Mouse (Mus musculus): ENCODE measurements around the gene Rftn1.

DNA sequence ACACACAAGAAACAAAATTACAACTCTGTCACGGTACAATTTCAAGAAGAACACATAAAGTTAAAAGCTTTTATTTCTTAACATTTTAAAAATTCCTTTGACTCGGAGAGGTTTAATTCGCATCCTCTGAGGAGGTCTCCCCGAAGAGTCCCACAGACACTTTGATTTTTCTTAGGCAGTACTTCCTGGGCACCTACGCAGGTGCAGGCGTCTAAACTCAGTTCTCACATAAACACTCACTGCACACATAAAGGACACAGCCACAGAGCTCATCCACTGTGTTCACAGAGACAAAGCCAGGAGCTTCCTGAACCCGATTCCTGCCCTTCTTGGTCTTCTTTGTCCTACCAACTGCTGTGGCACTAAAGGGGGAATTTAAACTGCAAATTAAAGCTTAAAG lies 48.3 kb downstream of the Rftn1 start:
- TF ChIP-seq MAFK (IDR thresholded peaks at IDR 0.05; ENCODE audit: insufficient read depth, low read depth, low read length) (no peak), HCFC1 (IDR thresholded peaks at IDR 0.05; ENCODE audit: borderline replicate concordance, insufficient read depth, low read length) (no peak)
